Comparison of ENCODE assay signal across 10 mouse cellular contexts in genomic region chr15:103147779-103148178, GRCm38 (mm10). TPM values are rescaled to one million over a fixed set of nuclear protein-coding genes. Genes with fewer than 3 reads are reported as not detected.
DNase-seq lines count a peak whose midpoint lies in the region; ATAC-seq lines count a peak whose summit lies in the region.
"Had no signal": no experiment of that assay in that cellular context is flagged by ENCODE, and none has a peak within 500 bp of the region (broad histone marks: within the 10 kb centered on the region; RNA-seq: fewer than 3 reads in every experiment).

No protein-coding gene starts in this region.

- peak overlapping the region; percentile 94 for H3K27ac ChIP-seq in hindbrain, embryonic 13.5 days
- H3K27ac ChIP-seq in hindbrain, embryonic 11.5 days (ENCODE audit: low read depth, low read length) = no peak overlapping the region
- no peak overlapping the region for H3K27ac ChIP-seq in midbrain, embryonic 12.5 days (replicated peaks)
- no peak overlapping the region for H3K27ac ChIP-seq in midbrain, embryonic 11.5 days (ENCODE audit: low read depth, low read length)
- peak overlapping the region; percentile 91 for H3K27ac ChIP-seq in hindbrain, embryonic 15.5 days (replicated peaks)
- no peak overlapping the region; the same call in 1 of the 2 replicates for H3K27ac ChIP-seq in midbrain, embryonic 16.5 days (ENCODE audit: low read length)
- H3K27ac ChIP-seq: liver, embryonic 14.5 days had no signal

- peak overlapping the region; percentile 75; the same call in 1 of the 2 replicates for H3K9ac ChIP-seq in hindbrain, embryonic 13.5 days
- no peak overlapping the region for H3K9ac ChIP-seq in hindbrain, embryonic 11.5 days (ENCODE audit: low read depth, low read length)
- no peak overlapping the region for H3K9ac ChIP-seq in midbrain, embryonic 12.5 days (replicated peaks)
- H3K9ac ChIP-seq in midbrain, embryonic 11.5 days (ENCODE audit: low read length) = no peak overlapping the region
- peak overlapping the region; percentile 50; the same call in 1 of the 2 replicates for H3K9ac ChIP-seq in hindbrain, embryonic 15.5 days
- no peak overlapping the region for H3K9ac ChIP-seq in midbrain, embryonic 16.5 days (ENCODE audit: low read depth, low read length)
- H3K9ac ChIP-seq: liver, embryonic 14.5 days had no signal

- no peak overlapping the region for H3K4me3 ChIP-seq in hindbrain, embryonic 13.5 days
- no peak overlapping the region for H3K4me3 ChIP-seq in hindbrain, embryonic 11.5 days (ENCODE audit: low read depth, low read length)
- no peak overlapping the region for H3K4me3 ChIP-seq in midbrain, embryonic 12.5 days
- H3K4me3 ChIP-seq in midbrain, embryonic 11.5 days (ENCODE audit: low read depth, low read length) = no peak overlapping the region
- no peak overlapping the region for H3K4me3 ChIP-seq in hindbrain, embryonic 15.5 days
- H3K4me3 ChIP-seq in midbrain, embryonic 16.5 days (ENCODE audit: low read depth, low read length) = no peak overlapping the region

- peaks cover 38% of the 10 kb centered on the region for H3K27me3 ChIP-seq in hindbrain, embryonic 13.5 days
- peaks cover 26% of the 10 kb centered on the region for H3K27me3 ChIP-seq in hindbrain, embryonic 11.5 days (ENCODE audit: control insufficient read depth, insufficient read depth, low read length)
- H3K27me3 ChIP-seq in midbrain, embryonic 12.5 days = peaks cover 76% of the 10 kb centered on the region
- peaks cover 28% of the 10 kb centered on the region for H3K27me3 ChIP-seq in midbrain, embryonic 11.5 days (ENCODE audit: control insufficient read depth, insufficient read depth, low read length)
- H3K27me3 ChIP-seq in hindbrain, embryonic 15.5 days = peaks cover 6% of the 10 kb centered on the region; the same call in 1 of the 2 replicates
- H3K27me3 ChIP-seq in midbrain, embryonic 16.5 days (ENCODE audit: control insufficient read depth, insufficient read depth, low read depth, low read length) = peaks cover 13% of the 10 kb centered on the region

- peaks cover 30% of the 10 kb centered on the region for H3K4me1 ChIP-seq in hindbrain, embryonic 13.5 days (replicated peaks)
- H3K4me1 ChIP-seq in hindbrain, embryonic 11.5 days (replicated peaks; ENCODE audit: control insufficient read depth, insufficient read depth, low read length) = 0 out of 2 replicates have a peak, but pooled peaks cover 3% of the 10 kb centered on the region
- H3K4me1 ChIP-seq in midbrain, embryonic 12.5 days = peaks cover 14% of the 10 kb centered on the region
- H3K4me1 ChIP-seq in midbrain, embryonic 11.5 days (ENCODE audit: control insufficient read depth, insufficient read depth, low read length) = peaks cover 6% of the 10 kb centered on the region; the same call in 1 of the 2 replicates
- H3K4me1 ChIP-seq in hindbrain, embryonic 15.5 days (replicated peaks) = peaks cover 32% of the 10 kb centered on the region
- H3K4me1 ChIP-seq in midbrain, embryonic 16.5 days (ENCODE audit: control insufficient read depth, insufficient read depth, low read length) = peaks cover 8% of the 10 kb centered on the region

- whole genome bisulfite sequencing in hindbrain, embryonic 13.5 days = 36% methylated on average over 9 of the region's 9 CpGs
- WGBS in hindbrain, embryonic 11.5 days = 47% methylated on average over 8 of the region's 9 CpGs
- WGBS in midbrain, embryonic 12.5 days = 50% methylated on average over 9 of the region's 9 CpGs
- 54% methylated on average over 9 of the region's 9 CpGs for WGBS in midbrain, embryonic 11.5 days
- WGBS in hindbrain, embryonic 15.5 days = 26% methylated on average over 9 of the region's 9 CpGs
- WGBS in midbrain, embryonic 16.5 days = 44% methylated on average over 9 of the region's 9 CpGs

- ATAC-seq in hindbrain, embryonic 13.5 days (ENCODE audit: low FRiP score) = peak; percentile 26; the same call in 1 of the 2 replicates
- no peak for ATAC-seq in hindbrain, embryonic 11.5 days (ENCODE audit: low FRiP score)
- ATAC-seq in midbrain, embryonic 12.5 days (ENCODE audit: low FRiP score, low read depth) = 0 out of 2 replicates have a peak, but pooled peaks have one; percentile 35
- no peak for ATAC-seq in midbrain, embryonic 11.5 days (ENCODE audit: low FRiP score)
- no peak for ATAC-seq in hindbrain, embryonic 15.5 days (ENCODE audit: low FRiP score, low read depth)
- ATAC-seq in midbrain, embryonic 16.5 days = peak; percentile 38; the same call in 1 of the 2 replicates
- ATAC-seq in monocyte, adult 5-6 weeks (replicated peaks; ENCODE audit: insufficient number of reproducible peaks, low FRiP score, low TSS enrichment, poor library complexity, severe bottlenecking) = no peak

- no peaks in the 10 kb centered on the region for H3K36me3 ChIP-seq in hindbrain, embryonic 13.5 days
- no peaks in the 10 kb centered on the region for H3K36me3 ChIP-seq in hindbrain, embryonic 11.5 days (ENCODE audit: control insufficient read depth, insufficient read depth, low read length)
- no peaks in the 10 kb centered on the region for H3K36me3 ChIP-seq in midbrain, embryonic 12.5 days
- H3K36me3 ChIP-seq in midbrain, embryonic 11.5 days (ENCODE audit: control insufficient read depth, insufficient read depth, low read length) = no peaks in the 10 kb centered on the region
- H3K36me3 ChIP-seq in hindbrain, embryonic 15.5 days = no peaks in the 10 kb centered on the region
- H3K36me3 ChIP-seq in midbrain, embryonic 16.5 days (ENCODE audit: control insufficient read depth, insufficient read depth, low read length) = no peaks in the 10 kb centered on the region

- H3K9me3 ChIP-seq in hindbrain, embryonic 13.5 days = no peaks in the 10 kb centered on the region
- H3K9me3 ChIP-seq in hindbrain, embryonic 11.5 days (ENCODE audit: control insufficient read depth, low read length) = no peaks in the 10 kb centered on the region
- H3K9me3 ChIP-seq in midbrain, embryonic 12.5 days = no peaks in the 10 kb centered on the region
- H3K9me3 ChIP-seq in midbrain, embryonic 11.5 days (ENCODE audit: control insufficient read depth, low read length) = no peaks in the 10 kb centered on the region
- H3K9me3 ChIP-seq in hindbrain, embryonic 15.5 days = no peaks in the 10 kb centered on the region
- no peaks in the 10 kb centered on the region for H3K9me3 ChIP-seq in midbrain, embryonic 16.5 days (replicated peaks; ENCODE audit: control insufficient read depth, low read length, poor library complexity, severe bottlenecking)

- DNase-seq in hindbrain, embryonic 11.5 days (ENCODE audit: low spot score) = no peak
- no peak for DNase-seq in midbrain, embryonic 11.5 days (ENCODE audit: low spot score, missing footprints)
- DNase-seq in gastrocnemius, postnatal 10 days = no peak
- DNase-seq: heart, postnatal 4 days had no signal

- H3K4me2 ChIP-seq in hindbrain, embryonic 13.5 days = peak overlapping the region; percentile 69; the same call in 1 of the 2 replicates
- H3K4me2 ChIP-seq in hindbrain, embryonic 11.5 days (replicated peaks; ENCODE audit: low read depth, low read length) = no peak overlapping the region
- no peak overlapping the region for H3K4me2 ChIP-seq in midbrain, embryonic 12.5 days (replicated peaks)
- no peak overlapping the region for H3K4me2 ChIP-seq in midbrain, embryonic 11.5 days
- peak overlapping the region; percentile 83 for H3K4me2 ChIP-seq in hindbrain, embryonic 15.5 days
- H3K4me2 ChIP-seq in midbrain, embryonic 16.5 days (ENCODE audit: low read length) = peak overlapping the region; percentile 53; the same call in 1 of the 2 replicates

RNA-seq across cellular contexts. Expression of gene Smug1, which starts 19.1 kb away (rescaled TPM):
- polyA plus RNA-seq in hindbrain, embryonic 13.5 days (2015; fragmentation: Nextera tagmentation; extraction: Ambion mirVana) = 40.7 and 41.2 TPM in 2 replicates
- polyA plus RNA-seq in hindbrain, embryonic 11.5 days (2014; fragmentation: Nextera tagmentation; extraction: Ambion mirVana) = 23.9 and 35.8 TPM in 2 replicates
- 27.5 and 28.9 TPM in 2 replicates for polyA plus RNA-seq in midbrain, embryonic 12.5 days (2016; fragmentation: Nextera tagmentation; extraction: Ambion mirVana)
- 26.5 and 27.2 TPM in 2 replicates for polyA plus RNA-seq in midbrain, embryonic 11.5 days (2014; fragmentation: Nextera tagmentation; extraction: Ambion mirVana)
- 26.9 and 31.1 TPM in 2 replicates for polyA plus RNA-seq in hindbrain, embryonic 15.5 days (2015; fragmentation: Nextera tagmentation; extraction: Ambion mirVana)
- 24.3 and 25.5 TPM in 2 replicates for polyA plus RNA-seq in midbrain, embryonic 16.5 days (2015; fragmentation: Nextera tagmentation; extraction: Ambion mirVana)
- total RNA-seq in gastrocnemius, postnatal 10 days (2021) = 10 to 100 TPM; 10.5 to 12.2 TPM
- total RNA-seq in monocyte, adult 5-6 weeks (2017) = 3.2 to 7.1 TPM (median 5.3 TPM) in 3 replicates

Comparison
In these comparisons a context has a peak if more than half of its experiments do, and no peak if none do; other contexts are left out.
1. ATAC-seq: peak in hindbrain, embryonic 13.5 days (single experiment), midbrain, embryonic 12.5 days (single experiment) and midbrain, embryonic 16.5 days (single experiment); none in hindbrain, embryonic 11.5 days (single experiment), midbrain, embryonic 11.5 days (single experiment), hindbrain, embryonic 15.5 days (single experiment) and monocyte, adult 5-6 weeks (single experiment).
2. H3K27ac ChIP-seq: peak in hindbrain, embryonic 13.5 days (single experiment) and hindbrain, embryonic 15.5 days (single experiment); none in hindbrain, embryonic 11.5 days (single experiment), midbrain, embryonic 12.5 days (single experiment), midbrain, embryonic 11.5 days (single experiment) and midbrain, embryonic 16.5 days (single experiment).
3. H3K4me2 ChIP-seq: peak in hindbrain, embryonic 13.5 days (single experiment), hindbrain, embryonic 15.5 days (single experiment) and midbrain, embryonic 16.5 days (single experiment); none in hindbrain, embryonic 11.5 days (single experiment), midbrain, embryonic 12.5 days (single experiment) and midbrain, embryonic 11.5 days (single experiment).
4. H3K9ac ChIP-seq: peak in hindbrain, embryonic 13.5 days (single experiment) and hindbrain, embryonic 15.5 days (single experiment); none in hindbrain, embryonic 11.5 days (single experiment), midbrain, embryonic 12.5 days (single experiment), midbrain, embryonic 11.5 days (single experiment) and midbrain, embryonic 16.5 days (single experiment).